Mouse (Mus musculus): ENCODE measurements around the gene Tctex1d1. TPM values are rescaled to one million over a fixed set of nuclear protein-coding genes. Genes with fewer than 3 reads are reported as not detected.
A peak's percentile ranks its signal among the peaks of the same experiment; 100 is the strongest.

Tctex1d1 gene
- polyA plus RNA-seq, 1 experiment from 2014 or later = 0.47 TPM

- Histone ChIP-seq H3K4me3 (ENCODE audit: low read depth, low read length) (no peak overlapping the region), H3K4me1 (replicated peaks; ENCODE audit: control insufficient read depth, insufficient read depth, low read length) (no peaks in the 10 kb centered on the region), H3K9me3 (ENCODE audit: control insufficient read depth, low read length) (no peaks in the 10 kb centered on the region), H3K4me2 (ENCODE audit: low read length) (no peak overlapping the region), H3K36me3 (ENCODE audit: control insufficient read depth, insufficient read depth, low read length) (no peaks in the 10 kb centered on the region), H3K27ac (ENCODE audit: low read depth) (no peak overlapping the region), H3K9ac (ENCODE audit: low read length) (no peak overlapping the region), H3K27me3 (replicated peaks; ENCODE audit: control insufficient read depth, insufficient read depth, low read length) (no peaks in the 10 kb centered on the region)
- no peak for DNase-seq (ENCODE audit: low spot score)
- 71% methylated on average over 3 of the region's 3 CpGs for WGBS
- ATAC-seq (replicated peaks; ENCODE audit: low FRiP score, low TSS enrichment, low read depth) = no peak
Observed at GRCm38 (mm10) chr4:102964174-102964573, 14.2 kb upstream of the Tctex1d1 start.

GRCm38 (mm10) chr4:102967811-102968210 lies 10.6 kb upstream of the Tctex1d1 start:
- no peak for ATAC-seq (replicated peaks; ENCODE audit: low FRiP score, low TSS enrichment, low read depth)
- H3K4me2 ChIP-seq (ENCODE audit: low read length) = no peak overlapping the region
- WGBS = 81% methylated on average over 15 of the region's 15 CpGs
- H3K27ac ChIP-seq (ENCODE audit: low read depth) = no peak overlapping the region
- no peaks in the 10 kb centered on the region for H3K9me3 ChIP-seq (ENCODE audit: control insufficient read depth, low read length)
- no peaks in the 10 kb centered on the region for H3K4me1 ChIP-seq (replicated peaks; ENCODE audit: control insufficient read depth, insufficient read depth, low read length)
- DNase-seq (ENCODE audit: low spot score) = no peak
- no peak overlapping the region for H3K9ac ChIP-seq (ENCODE audit: low read length)
- no peaks in the 10 kb centered on the region for H3K36me3 ChIP-seq (ENCODE audit: control insufficient read depth, insufficient read depth, low read length)
- H3K4me3 ChIP-seq (ENCODE audit: low read depth, low read length) = no peak overlapping the region
- H3K27me3 ChIP-seq (replicated peaks; ENCODE audit: control insufficient read depth, insufficient read depth, low read length) = no peaks in the 10 kb centered on the region

GRCm38 (mm10) chr4:102969599-102969998 lies 8.8 kb upstream of the Tctex1d1 start:
- Histone ChIP-seq H3K36me3 (ENCODE audit: control insufficient read depth, insufficient read depth, low read length) (no peaks in the 10 kb centered on the region), H3K4me1 (replicated peaks; ENCODE audit: control insufficient read depth, insufficient read depth, low read length) (no peaks in the 10 kb centered on the region), H3K4me2 (ENCODE audit: low read length) (no peak overlapping the region), H3K9ac (ENCODE audit: low read length) (no peak overlapping the region), H3K27me3 (replicated peaks; ENCODE audit: control insufficient read depth, insufficient read depth, low read length) (no peaks in the 10 kb centered on the region), H3K4me3 (ENCODE audit: low read depth, low read length) (no peak overlapping the region), H3K27ac (ENCODE audit: low read depth) (no peak overlapping the region), H3K9me3 (ENCODE audit: control insufficient read depth, low read length) (no peaks in the 10 kb centered on the region)
- DNase-seq (ENCODE audit: low spot score) (no peak), ATAC-seq (replicated peaks; ENCODE audit: low FRiP score, low TSS enrichment, low read depth) (no peak)
- 90% methylated on average over 5 of the region's 5 CpGs for WGBS

- no peak overlapping the region for H3K4me3 ChIP-seq (ENCODE audit: low read depth, low read length)
- WGBS = 70% methylated on average over 5 of the region's 5 CpGs
Observed at GRCm38 (mm10) chr4:102971159-102971558, 7.2 kb upstream of the Tctex1d1 start.

GRCm38 (mm10) chr4:102972071-102972470 lies 6.3 kb upstream of the Tctex1d1 start:
- H3K27ac ChIP-seq (ENCODE audit: low read depth) = no peak overlapping the region
- no peak for ATAC-seq (replicated peaks; ENCODE audit: low FRiP score, low TSS enrichment, low read depth)
- H3K27me3 ChIP-seq (replicated peaks; ENCODE audit: control insufficient read depth, insufficient read depth, low read length) = no peaks in the 10 kb centered on the region
- H3K9me3 ChIP-seq (ENCODE audit: control insufficient read depth, low read length) = no peaks in the 10 kb centered on the region
- no peaks in the 10 kb centered on the region for H3K36me3 ChIP-seq (ENCODE audit: control insufficient read depth, insufficient read depth, low read length)
- H3K9ac ChIP-seq (ENCODE audit: low read length) = no peak overlapping the region
- H3K4me2 ChIP-seq (ENCODE audit: low read length) = no peak overlapping the region
- no peak overlapping the region for H3K4me3 ChIP-seq (ENCODE audit: low read depth, low read length)
- WGBS = 83% methylated on average over 3 of the region's 3 CpGs
- no peaks in the 10 kb centered on the region; the same call in 1 of the 2 replicates for H3K4me1 ChIP-seq (replicated peaks; ENCODE audit: control insufficient read depth, insufficient read depth, low read length)
- peak; percentile 27 for DNase-seq (ENCODE audit: low spot score)

More at GRCm38 (mm10) chr4:102971159-102971558, 7.2 kb upstream of the Tctex1d1 start:
- no peaks in the 10 kb centered on the region for H3K36me3 ChIP-seq (ENCODE audit: control insufficient read depth, insufficient read depth, low read length)
- no peaks in the 10 kb centered on the region for H3K9me3 ChIP-seq (ENCODE audit: control insufficient read depth, low read length)
- no peak for DNase-seq (ENCODE audit: low spot score)
- no peaks in the 10 kb centered on the region for H3K4me1 ChIP-seq (replicated peaks; ENCODE audit: control insufficient read depth, insufficient read depth, low read length)
- ATAC-seq (replicated peaks; ENCODE audit: low FRiP score, low TSS enrichment, low read depth) = no peak
- H3K4me2 ChIP-seq (ENCODE audit: low read length) = no peak overlapping the region
- H3K27ac ChIP-seq (ENCODE audit: low read depth) = no peak overlapping the region
- no peak overlapping the region for H3K9ac ChIP-seq (ENCODE audit: low read length)
- no peaks in the 10 kb centered on the region for H3K27me3 ChIP-seq (replicated peaks; ENCODE audit: control insufficient read depth, insufficient read depth, low read length)

GRCm38 (mm10) chr4:102974172-102974571 lies 4.2 kb upstream of the Tctex1d1 start:
- ATAC-seq (replicated peaks; ENCODE audit: low FRiP score, low TSS enrichment, low read depth) = no peak
- DNase-seq (ENCODE audit: low spot score) = peak; percentile 25
- Histone ChIP-seq H3K36me3 (ENCODE audit: control insufficient read depth, insufficient read depth, low read length) (no peaks in the 10 kb centered on the region), H3K4me2 (ENCODE audit: low read length) (no peak overlapping the region), H3K4me1 (replicated peaks; ENCODE audit: control insufficient read depth, insufficient read depth, low read length) (peaks cover 3% of the 10 kb centered on the region; the same call in 1 of the 2 replicates), H3K27me3 (replicated peaks; ENCODE audit: control insufficient read depth, insufficient read depth, low read length) (peaks cover 6% of the 10 kb centered on the region; the same call in 1 of the 2 replicates), H3K4me3 (ENCODE audit: low read depth, low read length) (no peak overlapping the region), H3K27ac (ENCODE audit: low read depth) (no peak overlapping the region), H3K9ac (ENCODE audit: low read length) (no peak overlapping the region), H3K9me3 (ENCODE audit: control insufficient read depth, low read length) (no peaks in the 10 kb centered on the region)
- WGBS = 69% methylated on average over 5 of the region's 5 CpGs

- H3K27me3 ChIP-seq (replicated peaks; ENCODE audit: control insufficient read depth, insufficient read depth, low read length) = peaks cover 6% of the 10 kb centered on the region; the same call in 1 of the 2 replicates
- H3K9me3 ChIP-seq (ENCODE audit: control insufficient read depth, low read length) = no peaks in the 10 kb centered on the region
- 56% methylated on average over 12 of the region's 12 CpGs for WGBS
- no peaks in the 10 kb centered on the region for H3K36me3 ChIP-seq (ENCODE audit: control insufficient read depth, insufficient read depth, low read length)
- peaks cover 3% of the 10 kb centered on the region; the same call in 1 of the 2 replicates for H3K4me1 ChIP-seq (replicated peaks; ENCODE audit: control insufficient read depth, insufficient read depth, low read length)
- ATAC-seq (replicated peaks; ENCODE audit: low FRiP score, low TSS enrichment, low read depth) (no peak), DNase-seq (ENCODE audit: low spot score) (no peak)
- H3K9ac ChIP-seq (ENCODE audit: low read length) = no peak overlapping the region
- no peak overlapping the region for H3K4me3 ChIP-seq (ENCODE audit: low read depth, low read length)
- H3K4me2 ChIP-seq (ENCODE audit: low read length) = no peak overlapping the region
- no peak overlapping the region for H3K27ac ChIP-seq (ENCODE audit: low read depth)
Observed at GRCm38 (mm10) chr4:102976290-102977275, 1.8 kb upstream of the Tctex1d1 start.

GRCm38 (mm10) chr4:102977778-102978321 lies 556 bp upstream of the Tctex1d1 start:
- no peak overlapping the region for H3K27ac ChIP-seq (ENCODE audit: low read depth)
- no peak overlapping the region for H3K4me3 ChIP-seq (ENCODE audit: low read depth, low read length)
- H3K4me1 ChIP-seq (replicated peaks; ENCODE audit: control insufficient read depth, insufficient read depth, low read length) = peaks cover 3% of the 10 kb centered on the region; the same call in 1 of the 2 replicates
- WGBS = 10% methylated on average over 16 of the region's 16 CpGs
- peak; percentile 60 for DNase-seq (ENCODE audit: low spot score)
- peak overlapping the region; percentile 53 for H3K4me2 ChIP-seq (ENCODE audit: low read length)
- H3K9ac ChIP-seq (ENCODE audit: low read length) = no peak overlapping the region
- H3K27me3 ChIP-seq (replicated peaks; ENCODE audit: control insufficient read depth, insufficient read depth, low read length) = peaks cover 6% of the 10 kb centered on the region; the same call in 1 of the 2 replicates
- no peak for ATAC-seq (replicated peaks; ENCODE audit: low FRiP score, low TSS enrichment, low read depth)
- H3K9me3 ChIP-seq (ENCODE audit: control insufficient read depth, low read length) = no peaks in the 10 kb centered on the region
- H3K36me3 ChIP-seq (ENCODE audit: control insufficient read depth, insufficient read depth, low read length) = no peaks in the 10 kb centered on the region
